Mouse (Mus musculus) hindbrain, postnatal 0 days (tissue): ENCODE data around the gene Olfr1395. TPM values are rescaled to one million over a fixed set of nuclear protein-coding genes. Genes with fewer than 3 reads are reported as not detected.

Experiments used
- ATAC-seq: fragments of 200-750 bp; cut with Nextera tagmentation; 2 replicates; pipeline ENCODE4 v1.8.0; 2017; ENCODE audit warnings: mild to moderate bottlenecking, moderate TSS enrichment, moderate library complexity
- DNase-seq: peaks from one replicate; pipeline ENCODE4 v3.0.0-alpha.2; 2015; ENCODE audit warnings: low spot score
- H3K27ac ChIP-seq: fragments of 300-500 bp; sonication (generic); 2 replicates; pipeline ENCODE4 v1.5.1; 2014; ENCODE audit warnings: mild to moderate bottlenecking
- H3K27me3 ChIP-seq: fragments of 300-500 bp; sonication (generic); 2 replicates; pipeline ENCODE4 v1.6.1; 2014; ENCODE audit warnings: low read length, mixed read lengths; ENCODE audit not compliant: insufficient read depth
- H3K36me3 ChIP-seq: fragments of 300-500 bp; sonication (generic); 2 replicates; pipeline ENCODE4 v1.6.1; 2014; ENCODE audit warnings: low read length, mixed read lengths; ENCODE audit not compliant: insufficient read depth
- H3K4me1 ChIP-seq: fragments of 300-500 bp; sonication (generic); 2 replicates; pipeline ENCODE4 v1.6.1; 2014; ENCODE audit warnings: antibody characterized with exemption, low read length, mixed read lengths; ENCODE audit not compliant: insufficient read depth
- H3K4me2 ChIP-seq: fragments of 300-500 bp; sonication (generic); 2 replicates; pipeline ENCODE4 v1.6.1; 2014; ENCODE audit warnings: low read depth, mild to moderate bottlenecking, low read length, moderate library complexity, mixed read lengths
- H3K4me3 ChIP-seq: fragments of 300-500 bp; sonication (generic); 2 replicates; pipeline ENCODE4 v1.5.1; 2014; ENCODE audit warnings: low read length
- H3K9ac ChIP-seq: fragments of 300-500 bp; sonication (generic); replicated peaks from 2 replicates; pipeline ENCODE4 v1.6.1; 2014; ENCODE audit warnings: mild to moderate bottlenecking, low read length, moderate library complexity, mixed read lengths
- H3K9me3 ChIP-seq: fragments of 300-500 bp; sonication (generic); 2 replicates; pipeline ENCODE4 v1.6.1; 2016; ENCODE audit warnings: low read length, mixed read lengths
- CTCF ChIP-seq: IDR thresholded peaks from 2 replicates; pipeline ENCODE4 v1.5.1; 2016; ENCODE audit warnings: antibody characterized with exemption, control low read depth, low read depth
- WGBS: fragments of 180-500 bp; shearing (Covaris S2); extraction: QIAGEN DNeasy Blood & Tissue Kit; methylation state at CpG from one replicate; pipeline ENCODE4 v1.1.7; 2014; 5-methylcytosine and 5-hydroxymethylcytosine counted together
- polyA plus RNA-seq: library from polyadenylated mRNA; unstranded; fragments of >200 nt; fragmentation: Nextera tagmentation; extraction: Ambion mirVana; gene quantifications from 2 replicates; pipeline ENCODE4 v1.2.1, GENCODE M21; 2015
- total RNA-seq: library from RNA; depleted of rRNA; stranded (reverse); fragments of >200 nt; gene quantifications from 2 replicates; pipeline ENCODE4 v1.2.3, GENCODE M21; 2014; rRNA removed

The Olfr1395 gene
- total RNA-seq (not detected in 2 replicates), polyA plus RNA-seq (not detected in 2 replicates)

GRCm38 (mm10) chr11:49141974-49142373, at the start of gene Olfr1395:
Gene Olfr1395 (plus strand): TSS chr11:49142274.
- Histone ChIP-seq H3K27me3 (no peaks in the 10 kb centered on the region), H3K36me3 (no peaks in the 10 kb centered on the region), H3K9me3 (no peaks in the 10 kb centered on the region), H3K27ac (no peak within 1 kb of the TSS), H3K9ac (no peak within 1 kb of the TSS), H3K4me1 (no peaks in the 10 kb centered on the region), H3K4me3 (no peak within 1 kb of the TSS), H3K4me2 (no peak within 1 kb of the TSS)
- ATAC-seq (no peak), DNase-seq (no peak)
- no peak for TF ChIP-seq CTCF
- 91% methylated on average over 6 of the region's 6 CpGs for WGBS

GRCm38 (mm10) chr11:49092786-49093185, 49.3 kb upstream of the Olfr1395 start:
- ATAC-seq, result no peak

GRCm38 (mm10) chr11:49093861-49094660, 48.0 kb upstream of the Olfr1395 start:
- 90% methylated on average over 6 of the region's 6 CpGs for WGBS
- no peak overlapping the region for H3K4me2 ChIP-seq
- TF ChIP-seq CTCF, result no peak
- H3K36me3 ChIP-seq, result no peaks in the 10 kb centered on the region
- H3K27ac ChIP-seq, result no peak overlapping the region
- no peak overlapping the region for H3K4me3 ChIP-seq
- H3K27me3 ChIP-seq, result no peaks in the 10 kb centered on the region
- H3K4me1 ChIP-seq, result no peaks in the 10 kb centered on the region
- ATAC-seq (no peak), DNase-seq (no peak)
- H3K9me3 ChIP-seq, result no peaks in the 10 kb centered on the region
- no peak overlapping the region for H3K9ac ChIP-seq

More at GRCm38 (mm10) chr11:49092786-49093185, 49.3 kb upstream of the Olfr1395 start:
- Histone ChIP-seq H3K9me3 (no peaks in the 10 kb centered on the region), H3K27ac (no peak overlapping the region), H3K4me2 (no peak overlapping the region), H3K4me1 (no peaks in the 10 kb centered on the region), H3K36me3 (no peaks in the 10 kb centered on the region), H3K4me3 (no peak overlapping the region), H3K27me3 (no peaks in the 10 kb centered on the region), H3K9ac (no peak overlapping the region)
- no peak for DNase-seq
- no peak for TF ChIP-seq CTCF
- WGBS, result 92% methylated on average over 2 of the region's 2 CpGs

DNA sequence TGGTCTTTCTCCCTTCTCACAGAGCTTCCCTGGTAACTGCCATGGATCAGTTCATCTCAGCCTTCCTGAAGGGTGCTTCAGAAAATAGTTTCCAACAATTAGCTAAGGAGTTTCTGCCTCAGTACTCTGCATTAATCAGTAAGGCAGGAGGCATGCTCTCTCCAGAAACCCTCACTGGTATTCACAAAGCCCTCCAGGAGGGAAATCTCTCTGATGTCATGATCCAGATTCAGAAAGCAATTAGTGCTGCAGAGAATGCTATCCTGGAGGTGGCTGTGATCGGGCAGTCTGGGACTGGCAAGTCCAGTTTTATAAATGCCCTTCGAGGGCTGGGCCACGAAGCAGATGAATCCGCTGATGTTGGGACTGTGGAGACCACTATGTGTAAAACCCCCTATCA, 46.7 kb upstream of the Olfr1395 start:
- ATAC-seq, result no peak
- no peaks in the 10 kb centered on the region for H3K9me3 ChIP-seq
- H3K4me3 ChIP-seq, result no peak overlapping the region
- TF ChIP-seq CTCF, result no peak
- no peaks in the 10 kb centered on the region for H3K27me3 ChIP-seq
- H3K36me3 ChIP-seq, result no peaks in the 10 kb centered on the region
- H3K4me2 ChIP-seq, result no peak overlapping the region
- no peak for DNase-seq
- 84% methylated on average over 4 of the region's 4 CpGs for WGBS
- no peak overlapping the region for H3K9ac ChIP-seq
- H3K27ac ChIP-seq, result no peak overlapping the region
- H3K4me1 ChIP-seq, result no peaks in the 10 kb centered on the region

- Histone ChIP-seq H3K9me3 (no peaks in the 10 kb centered on the region), H3K36me3 (no peaks in the 10 kb centered on the region), H3K4me3 (no peak overlapping the region), H3K4me1 (no peaks in the 10 kb centered on the region), H3K4me2 (no peak overlapping the region), H3K27me3 (no peaks in the 10 kb centered on the region), H3K9ac (no peak overlapping the region), H3K27ac (no peak overlapping the region)
- no peak for ATAC-seq
- 83% methylated on average over 3 of the region's 3 CpGs for WGBS
- no peak for DNase-seq
- TF ChIP-seq CTCF, result no peak
These were observed 41.7 kb upstream of the Olfr1395 start for GRCm38 (mm10) chr11:49100409-49100808.

DNA sequence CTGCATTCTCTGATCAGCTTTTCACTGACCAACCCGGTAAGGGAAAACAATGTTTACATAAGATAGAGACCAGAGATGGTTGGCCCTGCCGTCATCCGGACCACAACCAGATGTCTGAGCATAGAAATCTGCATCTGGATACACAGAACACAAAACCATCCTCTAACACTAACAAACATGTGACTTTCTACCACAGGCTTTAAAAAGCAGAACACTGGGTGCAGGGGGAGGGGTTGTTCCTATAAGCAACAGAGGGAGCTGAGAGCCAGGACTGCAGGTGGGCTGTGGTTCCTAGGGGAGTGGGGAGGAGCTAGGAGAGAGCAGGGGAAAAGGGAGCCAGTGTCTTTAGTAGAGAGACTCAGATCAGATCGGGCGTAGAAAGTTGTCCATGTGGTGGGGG, 40.6 kb upstream of the Olfr1395 start:
- no peak for DNase-seq
- H3K4me1 ChIP-seq, result no peaks in the 10 kb centered on the region
- H3K27me3 ChIP-seq, result no peaks in the 10 kb centered on the region
- H3K9ac ChIP-seq, result no peak overlapping the region
- TF ChIP-seq CTCF, result no peak
- no peaks in the 10 kb centered on the region for H3K36me3 ChIP-seq
- no peaks in the 10 kb centered on the region for H3K9me3 ChIP-seq
- no peak overlapping the region for H3K27ac ChIP-seq
- 60% methylated on average over 5 of the region's 5 CpGs for WGBS
- H3K4me3 ChIP-seq, result no peak overlapping the region
- no peak for ATAC-seq
- no peak overlapping the region for H3K4me2 ChIP-seq
